Mouse (Mus musculus) spleen, adult 18-20 months (tissue): Measurements from ENCODE around the gene Gm43517.

ENCODE experiments used
- DNase-seq, 2 experiments: peaks; one replicate each; pipeline ENCODE4 v3.0.0; 2022; ENCODE audit warnings: mixed read lengths in 2 of 2

Gm43517 gene

GRCm38 (mm10) chr12:49386081-49386805 is 1.3 kb downstream of the Gm43517 start:
- DNase-seq = no peak

GRCm38 (mm10) chr12:49387856-49388598 is 3.1 kb downstream of the Gm43517 start:
- DNase-seq = no peak

GRCm38 (mm10) chr12:49389666-49390065 is 4.7 kb downstream of the Gm43517 start:
- no peak for DNase-seq

- DNase-seq = no peak
Measured at GRCm38 (mm10) chr12:49390257-49390656, 5.3 kb downstream of the Gm43517 start.

GRCm38 (mm10) chr12:49390926-49391304 is 5.9 kb downstream of the Gm43517 start:
- DNase-seq = no peak

GRCm38 (mm10) chr12:49391305-49392040 is 6.5 kb downstream of the Gm43517 start:
- no peak for DNase-seq

GRCm38 (mm10) chr12:49392041-49392390 is 7.0 kb downstream of the Gm43517 start:
- no peak for DNase-seq

GRCm38 (mm10) chr12:49392876-49393275 is 7.9 kb downstream of the Gm43517 start:
- no peak for DNase-seq

GRCm38 (mm10) chr12:49393639-49394038 is 8.7 kb downstream of the Gm43517 start:
- DNase-seq = no peak

- DNase-seq = no peak
Measured at GRCm38 (mm10) chr12:49394181-49394580, 9.2 kb downstream of the Gm43517 start.

GRCm38 (mm10) chr12:49394836-49395235 is 9.9 kb downstream of the Gm43517 start:
- DNase-seq = no peak

GRCm38 (mm10) chr12:49395969-49396368 is 11.0 kb downstream of the Gm43517 start:
- no peak for DNase-seq

GRCm38 (mm10) chr12:49396776-49397175 is 11.8 kb downstream of the Gm43517 start:
- no peak for DNase-seq

- DNase-seq = no peak
Measured at GRCm38 (mm10) chr12:49397443-49398162, 12.6 kb downstream of the Gm43517 start.

- no peak for DNase-seq
Measured at GRCm38 (mm10) chr12:49398163-49398540, 13.2 kb downstream of the Gm43517 start.

GRCm38 (mm10) chr12:49398636-49399035 is 13.7 kb downstream of the Gm43517 start:
- no peak for DNase-seq

GRCm38 (mm10) chr12:49399611-49400010 is 14.6 kb downstream of the Gm43517 start:
- no peak for DNase-seq

GRCm38 (mm10) chr12:49400036-49400852 is 15.3 kb downstream of the Gm43517 start:
- no peak for DNase-seq

- no peak for DNase-seq
Measured at GRCm38 (mm10) chr12:49400853-49401118, 15.8 kb downstream of the Gm43517 start.

- no peak for DNase-seq
Measured at GRCm38 (mm10) chr12:49401119-49401795, 16.3 kb downstream of the Gm43517 start.

GRCm38 (mm10) chr12:49401796-49402130 is 16.8 kb downstream of the Gm43517 start:
- no peak for DNase-seq

GRCm38 (mm10) chr12:49409833-49410232 is 24.9 kb downstream of the Gm43517 start:
- no peak for DNase-seq
